Comparison of ENCODE assay signal across 21 mouse cellular contexts in the genomic region with DNA sequence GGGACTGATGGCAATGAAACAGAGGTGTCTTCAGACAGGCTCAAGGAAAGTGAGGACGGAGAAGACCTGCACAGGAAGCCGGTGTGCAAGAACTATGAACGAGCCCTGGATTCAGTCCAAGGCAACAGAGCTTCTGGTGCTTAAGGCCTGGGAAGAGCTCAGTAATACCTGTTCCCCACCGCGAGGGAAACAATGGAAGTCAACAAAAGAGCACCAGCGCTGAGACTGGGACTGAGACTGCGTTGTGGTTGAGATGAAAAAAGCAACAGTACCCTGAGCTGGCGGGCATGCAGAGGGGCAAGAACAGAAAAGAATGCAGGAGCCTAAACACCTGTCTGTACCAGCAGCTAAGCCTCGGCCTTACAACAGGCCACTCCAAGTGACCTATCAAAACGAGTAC. TPM values are rescaled to one million over a fixed set of nuclear protein-coding genes. Genes with fewer than 3 reads are reported as not detected.
"Had no signal": no experiment of that assay in that cellular context is flagged by ENCODE, and none has a peak within 500 bp of the region (broad histone marks: within the 10 kb centered on the region; RNA-seq: fewer than 3 reads in every experiment).

No protein-coding gene starts in this region.

- H3K4me2 ChIP-seq: limb, embryonic 13.5 days; liver, embryonic 12.5 days; liver, embryonic 15.5 days; lung, embryonic 15.5 days; midbrain, embryonic 13.5 days; neural tube, embryonic 13.5 days; stomach, embryonic 15.5 days had no signal

- DNase-seq: kidney, postnatal 10 days; liver; lung, adult 18-20 months; lung, postnatal 14 days; retina, postnatal 1 day; right cerebral cortex, postnatal 25 days; spleen, adult 18-20 months; thymus, postnatal 25 days had no signal

- H3K27ac ChIP-seq: limb, embryonic 10.5 days; limb, embryonic 13.5 days; liver, embryonic 12.5 days; liver, embryonic 15.5 days; lung, embryonic 15.5 days; midbrain, embryonic 10.5 days; midbrain, embryonic 13.5 days; neural tube, embryonic 13.5 days; stomach, embryonic 15.5 days had no signal

- H3K9me3 ChIP-seq: limb, embryonic 10.5 days; limb, embryonic 13.5 days; liver, embryonic 12.5 days; liver, embryonic 15.5 days; lung, embryonic 15.5 days; megakaryocyte, embryonic 14.5 days; midbrain, embryonic 10.5 days; midbrain, embryonic 13.5 days; neural tube, embryonic 13.5 days; stomach, embryonic 15.5 days had no signal

- H3K4me1 ChIP-seq: limb, embryonic 13.5 days; liver, embryonic 12.5 days; liver, embryonic 15.5 days; lung, embryonic 15.5 days; midbrain, embryonic 10.5 days; midbrain, embryonic 13.5 days; neural tube, embryonic 13.5 days; stomach, embryonic 15.5 days had no signal

- ATAC-seq: liver, embryonic 12.5 days; midbrain, embryonic 13.5 days; midbrain, embryonic 16.5 days had no signal

- H3K27me3 ChIP-seq: limb, embryonic 13.5 days; liver, embryonic 12.5 days; liver, embryonic 15.5 days; lung, embryonic 15.5 days; megakaryocyte, embryonic 14.5 days; midbrain, embryonic 13.5 days; neural tube, embryonic 13.5 days; stomach, embryonic 15.5 days had no signal

- H3K9ac ChIP-seq: limb, embryonic 13.5 days; liver, embryonic 12.5 days; liver, embryonic 15.5 days; lung, embryonic 15.5 days; midbrain, embryonic 13.5 days; neural tube, embryonic 13.5 days; stomach, embryonic 15.5 days had no signal

- H3K4me3 ChIP-seq: limb, embryonic 10.5 days; limb, embryonic 13.5 days; liver, embryonic 12.5 days; liver, embryonic 15.5 days; lung, embryonic 15.5 days; megakaryocyte, embryonic 14.5 days; midbrain, embryonic 10.5 days; midbrain, embryonic 13.5 days; myocyte; neural tube, embryonic 13.5 days; stomach, embryonic 15.5 days had no signal

RNA-seq across cellular contexts. Expression of a gene that starts 47.6 kb away (rescaled TPM):
- total RNA-seq: monocyte, adult 5-6 weeks had no signal
